Mouse (Mus musculus) myocyte (in vitro differentiated cells): Measurements from ENCODE around the gene Zfp365.

ENCODE experiments used
- CEBPB ChIP-seq: IDR thresholded peaks from 2 replicates; pipeline ENCODE4 v1.6.1; 2011; ENCODE audit warnings: mild to moderate bottlenecking, moderate library complexity; ENCODE audit not compliant: poor library complexity, insufficient read depth, severe bottlenecking
- E2F4 ChIP-seq: IDR thresholded peaks from one replicate; pipeline ENCODE4 v1.6.1; 2011; ENCODE audit warnings: mild to moderate bottlenecking, control low read depth, moderate library complexity; ENCODE audit not compliant: insufficient read depth
- MAX ChIP-seq: IDR thresholded peaks from one replicate; pipeline ENCODE4 v1.6.1; 2011; ENCODE audit warnings: low read depth, mild to moderate bottlenecking, control low read depth
- MYOD1 ChIP-seq, 3 experiments: IDR thresholded peaks; one replicate each; pipeline ENCODE4 v1.6.1; 2011; ENCODE audit warnings: control low read depth in 2 of 3, low read depth in 2 of 3, mild to moderate bottlenecking in 2 of 3, moderate library complexity in 1 of 3; ENCODE audit not compliant: insufficient read length in 2 of 3, control insufficient read depth in 1 of 3
- MYOG ChIP-seq, 3 experiments: IDR thresholded peaks; one replicate each; pipeline ENCODE4 v1.6.1; 2011; ENCODE audit warnings: control low read depth in 2 of 3, low read depth in 2 of 3, mild to moderate bottlenecking in 2 of 3; ENCODE audit not compliant: insufficient read length in 2 of 3, control insufficient read depth in 1 of 3, insufficient read depth in 1 of 3
- POLR2A ChIP-seq: IDR thresholded peaks from one replicate; pipeline ENCODE4 v1.6.1; 2011; ENCODE audit warnings: low read depth, mild to moderate bottlenecking, control low read depth, moderate library complexity; ENCODE audit not compliant: insufficient read length
- POLR2AphosphoS2 ChIP-seq: IDR thresholded peaks from one replicate; pipeline ENCODE4 v1.6.1; 2011; ENCODE audit warnings: low read depth, control low read depth; ENCODE audit not compliant: insufficient read length
- TCF12 ChIP-seq: IDR thresholded peaks from one replicate; pipeline ENCODE4 v1.6.1; 2011; ENCODE audit warnings: mild to moderate bottlenecking, control low read depth; ENCODE audit not compliant: poor library complexity, insufficient read depth, severe bottlenecking
- USF1 ChIP-seq: IDR thresholded peaks from one replicate; pipeline ENCODE4 v1.6.1; 2011; ENCODE audit warnings: low read depth, mild to moderate bottlenecking, control low read depth, moderate library complexity

- TF ChIP-seq POLR2A (no peak), POLR2AphosphoS2 (no peak), E2F4 (no peak), TCF12 (no peak), USF1 (no peak), MYOG (IDR thresholded peaks at IDR 0.05; ENCODE audit: control insufficient read depth in 1 of 3, insufficient read depth in 1 of 3, insufficient read length in 2 of 3, low read depth in 2 of 3) (no peak), CEBPB (no peak), MAX (no peak), MYOD1 (IDR thresholded peaks at IDR 0.05; ENCODE audit: control insufficient read depth in 1 of 3, insufficient read length in 2 of 3, low read depth in 2 of 3) (no peak)
These were observed 25.3 kb upstream of the Zfp365 start for GRCm38 (mm10) chr10:67937775-67938174.
